Mouse (Mus musculus): ENCODE measurements at regions not wholly inside any gene's neighbourhood (a gene's known extent, or its start where the extent isn't known, plus 50 kb on each side); places are given as distances from the start of the nearest gene placed in this dataset.
"Not testable (repeated sequence)": the region's sequence is repeated elsewhere in the genome, so short reads cannot be mapped to it uniquely, and the experiment has no call there.

- no peak for DNase-seq (ENCODE audit: low spot score in 2 of 2)
These were observed 67.2 kb upstream of the Chd2 start for GRCm38 (mm10) chr7:73608804-73609275.

GRCm38 (mm10) chr7:73608070-73608803 lies 66.6 kb upstream of the Chd2 start:
- no peak for DNase-seq (ENCODE audit: low spot score in 2 of 2)

GRCm38 (mm10) chr7:73607450-73608005 lies 65.9 kb upstream of the Chd2 start:
- DNase-seq (ENCODE audit: low spot score in 2 of 2) = no peak

- DNase-seq (ENCODE audit: low spot score in 2 of 2) = peak; percentile 85 to 92
These were observed 65.2 kb upstream of the Chd2 start for GRCm38 (mm10) chr7:73606677-73607449.

- DNase-seq (ENCODE audit: low spot score in 2 of 2) = no peak
These were observed 63.0 kb upstream of the Chd2 start for GRCm38 (mm10) chr7:73604597-73604996.

GRCm38 (mm10) chr7:73602815-73603551 lies 61.4 kb upstream of the Chd2 start:
- DNase-seq (ENCODE audit: low spot score in 2 of 2) = no peak

GRCm38 (mm10) chr7:73601336-73601735 lies 59.7 kb upstream of the Chd2 start:
- DNase-seq (ENCODE audit: low spot score in 2 of 2) = no peak

GRCm38 (mm10) chr7:73600776-73601175 lies 59.1 kb upstream of the Chd2 start:
- no peak for DNase-seq (ENCODE audit: low spot score in 2 of 2)

GRCm38 (mm10) chr7:73600003-73600385 lies 58.4 kb upstream of the Chd2 start:
- DNase-seq (ENCODE audit: low spot score in 2 of 2) = not testable (repeated sequence)

- DNase-seq (ENCODE audit: low spot score in 2 of 2) = no peak
These were observed 57.8 kb upstream of the Chd2 start for GRCm38 (mm10) chr7:73599354-73600002.

GRCm38 (mm10) chr7:73597968-73598367 lies 56.3 kb upstream of the Chd2 start:
- DNase-seq (ENCODE audit: low spot score in 2 of 2) = no peak

- no peak for DNase-seq (ENCODE audit: low spot score in 2 of 2)
These were observed 55.5 kb upstream of the Chd2 start for GRCm38 (mm10) chr7:73596866-73597840.

GRCm38 (mm10) chr7:73596415-73596814 lies 54.8 kb upstream of the Chd2 start:
- DNase-seq (ENCODE audit: low spot score in 2 of 2) = no peak

- DNase-seq (ENCODE audit: low spot score in 2 of 2) = no peak
These were observed 54.2 kb upstream of the Chd2 start for GRCm38 (mm10) chr7:73595860-73596259.

- DNase-seq (ENCODE audit: low spot score in 2 of 2) = peak; percentile 63 to 87
These were observed 53.7 kb upstream of the Chd2 start for GRCm38 (mm10) chr7:73595140-73595825.

GRCm38 (mm10) chr7:73594492-73595139 lies 53.0 kb upstream of the Chd2 start:
- DNase-seq (ENCODE audit: low spot score in 2 of 2) = no peak

- no peak for DNase-seq (ENCODE audit: low spot score in 2 of 2)
These were observed 52.2 kb upstream of the Chd2 start for GRCm38 (mm10) chr7:73593645-73594385.

GRCm38 (mm10) chr7:73592857-73593256 lies 51.2 kb upstream of the Chd2 start:
- no peak for DNase-seq (ENCODE audit: low spot score in 2 of 2)
